Comparison of ENCODE assay signal across 9 mouse cellular contexts in genomic region chr13:78207796-78208645, GRCm38 (mm10). TPM values are rescaled to one million over a fixed set of nuclear protein-coding genes. Genes with fewer than 3 reads are reported as not detected.
DNase-seq lines count a peak whose midpoint lies in the region; ATAC-seq and TF ChIP-seq lines count a peak whose summit lies in the region.
"Had no signal": no experiment of that assay in that cellular context is flagged by ENCODE, and none has a peak within 500 bp of the region (broad histone marks: within the 10 kb centered on the region; RNA-seq: fewer than 3 reads in every experiment).

No protein-coding gene starts in this region.

- no peak for TF ChIP-seq CTCF in gastrocnemius, adult 2 months (IDR thresholded peaks at IDR 0.05)
- TF ChIP-seq CTCF in thymus, adult 2 months (IDR thresholded peaks at IDR 0.05; ENCODE audit: borderline replicate concordance, control insufficient read depth, extremely low read depth, insufficient read depth, low read length, poor library complexity): no peak

- H3K9ac ChIP-seq in forebrain, embryonic 12.5 days: peak overlapping the region; percentile 62; the same call in 1 of the 2 replicates
- H3K9ac ChIP-seq in midbrain, embryonic 16.5 days (ENCODE audit: low read depth, low read length): peak overlapping the region; percentile 12; the same call in 1 of the 2 replicates

- peak overlapping the region; percentile 26 for H3K4me3 ChIP-seq in gastrocnemius, adult 2 months
- peak overlapping the region; percentile 7; the same call in 1 of the 2 replicates for H3K4me3 ChIP-seq in forebrain, embryonic 12.5 days (replicated peaks)
- no peak overlapping the region for H3K4me3 ChIP-seq in midbrain, embryonic 16.5 days (ENCODE audit: low read depth, low read length)
- no peak overlapping the region for H3K4me3 ChIP-seq in thymus, adult 2 months (ENCODE audit: control insufficient read depth, insufficient read depth, low read length)

- intact Hi-C loops in gastrocnemius, adult 2 months (cut with DNase I): loop anchor here (10.0 kb wide), 1 partner anchor 343 kb away; no protein-coding TSS in a partner anchor

- peak overlapping the region; percentile 72 for H3K4me2 ChIP-seq in forebrain, embryonic 12.5 days
- H3K4me2 ChIP-seq in midbrain, embryonic 16.5 days (ENCODE audit: low read length): peak overlapping the region; percentile 39

- H3K9me3 ChIP-seq in forebrain, embryonic 12.5 days: no peaks in the 10 kb centered on the region
- H3K9me3 ChIP-seq in midbrain, embryonic 16.5 days (replicated peaks; ENCODE audit: control insufficient read depth, low read length, poor library complexity, severe bottlenecking): no peaks in the 10 kb centered on the region

- ATAC-seq in forebrain, embryonic 12.5 days (ENCODE audit: low FRiP score): no peak
- ATAC-seq in midbrain, embryonic 16.5 days: no peak
- ATAC-seq in frontal cortex, adult (ENCODE audit: low TSS enrichment): no peak

- DNase-seq in gastrocnemius, adult 2 months: no peak
- DNase-seq in gastrocnemius, adult 8-10 months (ENCODE audit: low spot score in 2 of 2): no peak
- DNase-seq in NIH3T3 (ENCODE audit: low read depth): peak; percentile 69
- DNase-seq in thymus, adult 2 months: no peak
- DNase-seq in ovary, postnatal 10 days (ENCODE audit: low spot score): no peak
- DNase-seq: heart, postnatal 10 days had no signal

- WGBS in forebrain, embryonic 12.5 days: 3% methylated on average over 12 of the region's 12 CpGs
- WGBS in midbrain, embryonic 16.5 days: 14% methylated on average over 12 of the region's 12 CpGs
- WGBS in thymus, adult 2 months: 8% methylated on average over 12 of the region's 12 CpGs

- H3K4me1 ChIP-seq in forebrain, embryonic 12.5 days: peaks cover 77% of the 10 kb centered on the region
- H3K4me1 ChIP-seq in midbrain, embryonic 16.5 days (ENCODE audit: control insufficient read depth, insufficient read depth, low read length): peaks cover 31% of the 10 kb centered on the region
- no peaks in the 10 kb centered on the region for H3K4me1 ChIP-seq in thymus, adult 2 months (replicated peaks; ENCODE audit: control insufficient read depth, insufficient read depth, low read length)

- H3K27ac ChIP-seq in gastrocnemius, adult 2 months: no peak overlapping the region
- H3K27ac ChIP-seq in forebrain, embryonic 12.5 days: peak overlapping the region; percentile 87
- peak overlapping the region; percentile 14; the same call in 1 of the 2 replicates for H3K27ac ChIP-seq in midbrain, embryonic 16.5 days (ENCODE audit: low read length)
- H3K27ac ChIP-seq in thymus, adult 2 months (ENCODE audit: control insufficient read depth, insufficient read depth, low read length): no peak overlapping the region

- TF ChIP-seq POLR2A in thymus, adult 2 months (IDR thresholded peaks at IDR 0.05; ENCODE audit: control insufficient read depth, extremely low read depth, insufficient read depth, low read length, poor library complexity): no peak

- no peaks in the 10 kb centered on the region for H3K36me3 ChIP-seq in forebrain, embryonic 12.5 days (replicated peaks)
- H3K36me3 ChIP-seq in midbrain, embryonic 16.5 days (ENCODE audit: control insufficient read depth, insufficient read depth, low read length): no peaks in the 10 kb centered on the region
- H3K36me3 ChIP-seq in thymus, adult 2 months (ENCODE audit: control insufficient read depth, insufficient read depth, low read length): no peaks in the 10 kb centered on the region

- peaks cover 58% of the 10 kb centered on the region for H3K27me3 ChIP-seq in forebrain, embryonic 12.5 days
- no peaks in the 10 kb centered on the region; the same call in 1 of the 2 replicates for H3K27me3 ChIP-seq in midbrain, embryonic 16.5 days (ENCODE audit: control insufficient read depth, insufficient read depth, low read depth, low read length)
- H3K27me3 ChIP-seq in thymus, adult 2 months (ENCODE audit: control insufficient read depth, insufficient read depth, low read length): peaks cover 14% of the 10 kb centered on the region; the same call in 1 of the 2 replicates

RNA-seq across cellular contexts. Expression of gene Nr2f1, which starts 8.5 kb away (rescaled TPM):
- total RNA-seq in gastrocnemius, adult 2 months (2021): under 1 TPM; 0.41 to 0.56 TPM
- under 1 TPM; 0.15 to 0.36 (median 0.32) TPM for total RNA-seq in gastrocnemius, adult 8-10 months (2022)
- polyA plus RNA-seq in forebrain, embryonic 12.5 days (2016; fragmentation: Nextera tagmentation; extraction: Ambion mirVana): 86.3 and 113 TPM in 2 replicates
- 46.0 and 64.0 TPM in 2 replicates for polyA plus RNA-seq in midbrain, embryonic 16.5 days (2015; fragmentation: Nextera tagmentation; extraction: Ambion mirVana)
- polyA plus RNA-seq in thymus, adult 2 months (2012; rRNA removed): 9.2 and 11.6 TPM in 2 replicates

Comparison
In these comparisons a context has a peak if more than half of its experiments do, and no peak if none do; other contexts are left out.
1. H3K27ac ChIP-seq: peak in forebrain, embryonic 12.5 days (single experiment) and midbrain, embryonic 16.5 days (single experiment); none in gastrocnemius, adult 2 months (single experiment) and thymus, adult 2 months (single experiment).
2. H3K4me3 ChIP-seq: peak in gastrocnemius, adult 2 months (single experiment) and forebrain, embryonic 12.5 days (single experiment); none in midbrain, embryonic 16.5 days (single experiment) and thymus, adult 2 months (single experiment).